Mouse (Mus musculus): Measurements from ENCODE around the gene Plxnb2.

Gene Plxnb2

DNA sequence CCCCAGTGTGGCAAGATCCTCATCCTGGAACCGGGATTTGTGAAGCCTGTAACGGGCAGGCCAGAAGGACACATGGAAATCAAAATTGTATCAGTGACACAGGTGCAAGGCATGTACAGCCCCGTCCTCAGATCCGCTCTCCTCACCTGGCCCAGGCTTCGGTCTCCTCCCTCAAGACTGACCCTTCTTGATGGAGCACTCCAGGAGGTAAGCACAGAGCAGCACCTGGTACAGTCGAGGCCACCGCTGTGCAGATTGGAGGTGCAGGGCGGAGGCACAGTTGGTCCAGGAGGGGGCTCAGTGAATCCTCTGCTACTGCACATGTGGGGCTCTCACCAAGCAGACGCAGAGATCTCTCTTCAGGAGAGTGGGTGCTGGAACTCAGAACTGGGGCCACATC is 55.2 kb downstream of the Plxnb2 start:
- DNase-seq: no peak

GRCm38 (mm10) chr15:89124312-89124711 is 56.3 kb downstream of the Plxnb2 start:
- no peak for DNase-seq

DNA sequence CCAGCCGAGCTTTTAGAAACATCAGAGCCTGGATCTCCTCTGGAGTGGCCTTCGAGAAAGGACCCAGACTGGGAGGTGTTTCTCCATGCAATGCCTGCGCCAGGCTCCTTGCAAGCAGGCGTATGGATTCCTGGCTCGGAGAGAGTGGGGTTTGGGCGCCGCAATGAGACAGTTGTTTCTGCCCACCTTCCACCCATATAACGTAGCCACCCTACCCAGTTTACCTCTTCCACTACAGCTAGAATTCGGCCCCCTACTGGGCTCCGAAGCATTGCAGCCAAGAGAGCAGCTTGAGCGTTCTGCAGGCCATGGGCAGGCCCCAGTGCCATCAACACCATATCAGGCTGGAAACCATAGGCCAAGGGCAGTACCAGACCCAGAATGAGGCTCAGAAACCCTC is 57.0 kb downstream of the Plxnb2 start:
- DNase-seq: peak; percentile 66

DNA sequence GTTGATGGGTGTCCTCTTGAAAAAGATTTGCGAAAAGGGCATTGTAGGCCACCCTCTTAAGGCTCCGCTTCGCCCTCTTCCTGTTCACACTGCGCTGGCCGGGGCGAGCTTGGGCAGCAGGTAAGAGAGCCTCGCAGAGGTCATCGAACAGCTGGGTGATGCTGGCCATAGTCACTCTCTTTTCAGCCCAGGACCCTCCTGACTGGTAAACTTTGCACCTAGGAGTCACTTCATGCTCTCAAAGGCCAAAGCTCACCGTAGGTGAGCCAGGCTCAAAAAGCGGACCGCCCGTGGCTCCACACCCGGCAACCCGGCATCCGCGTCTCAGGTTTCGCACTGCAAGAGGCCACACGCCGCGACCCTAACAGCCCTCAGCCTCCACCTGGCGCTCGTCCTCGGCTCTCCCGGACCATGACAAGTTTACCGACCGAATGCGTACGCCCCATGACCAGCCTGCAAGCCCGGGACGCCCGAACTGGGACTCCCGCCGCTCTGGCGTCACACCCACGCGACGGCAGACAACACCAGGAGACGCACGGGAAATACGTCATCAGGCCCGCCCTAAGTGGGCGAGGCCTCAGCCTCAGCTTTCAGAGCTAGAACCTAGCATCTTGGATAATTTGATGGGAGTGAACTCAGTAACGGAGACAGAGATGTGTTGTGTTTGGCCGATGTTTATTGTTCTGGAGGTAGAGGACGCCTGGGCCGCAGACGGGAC is 57.8 kb downstream of the Plxnb2 start, which contains the start of gene Tubgcp6:
TSS of gene Tubgcp6 (minus strand) at position 464 of the 718 bp plus-strand sequence.
- peak; percentile 97 for DNase-seq

GRCm38 (mm10) chr15:89118007-89118406 is 62.6 kb downstream of the Plxnb2 start:
- no peak for DNase-seq

- no peak for DNase-seq
These were observed 70.4 kb downstream of the Plxnb2 start for GRCm38 (mm10) chr15:89110147-89110546.

DNA sequence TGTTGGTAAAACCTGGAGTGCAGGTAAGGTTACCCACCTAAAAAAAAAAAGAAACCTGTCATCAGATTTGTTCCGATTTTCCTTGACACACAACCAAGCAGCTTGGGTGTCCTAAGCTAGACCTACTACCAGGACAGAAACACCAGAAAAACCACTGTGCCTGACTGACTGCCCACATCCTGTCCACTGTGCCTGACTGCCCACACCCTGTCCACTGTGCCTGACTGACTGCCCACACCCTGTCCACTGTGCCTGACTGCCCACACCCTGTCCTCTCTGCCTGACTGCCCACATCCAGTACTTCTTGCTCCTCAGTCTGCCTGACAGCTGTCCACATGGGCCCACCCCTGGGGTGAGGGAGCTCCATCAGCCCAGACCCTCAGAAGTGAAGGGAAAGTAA is 73.6 kb downstream of the Plxnb2 start:
- no peak for DNase-seq

DNA sequence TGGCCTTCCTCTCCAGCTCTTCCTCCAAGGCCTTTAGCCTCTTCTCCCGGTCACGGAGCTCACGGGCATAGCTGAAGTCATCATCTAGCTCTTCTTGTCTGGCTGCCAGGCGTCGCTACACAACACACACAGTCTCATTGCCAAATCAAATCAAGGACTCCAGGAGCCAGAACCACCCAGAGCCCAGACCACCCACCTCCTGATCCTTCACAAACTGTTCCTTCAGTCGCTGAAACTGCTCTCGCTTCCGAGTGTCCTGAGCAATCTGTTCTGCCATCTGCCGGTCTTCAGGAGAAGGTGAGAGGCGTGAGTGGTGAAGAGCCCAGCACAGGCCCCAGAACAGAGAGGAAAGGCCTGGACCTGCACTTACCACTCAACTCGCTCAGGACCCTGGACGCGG is 74.5 kb downstream of the Plxnb2 start:
- no peak for DNase-seq

All from embryo, embryonic 11 days (tissue).